Mouse (Mus musculus): ENCODE data around the gene Hs3st1.

GRCm38 (mm10) chr5:39642222-39642770 lies 113.0 kb downstream of the Hs3st1 start:
- TF ChIP-seq CTCF (IDR thresholded peaks at IDR 0.05; ENCODE audit: low read depth, low read length), result no peak
- TF ChIP-seq POLR2A (IDR thresholded peaks at IDR 0.05; ENCODE audit: borderline replicate concordance, low read depth, low read length), result no peak
